Mouse (Mus musculus) stomach, postnatal 0 days (tissue): ENCODE results near the gene Mmel1.

Experiments used
- CTCF ChIP-seq: IDR thresholded peaks from 2 replicates; pipeline ENCODE4 v1.5.1; 2016; ENCODE audit warnings: antibody characterized with exemption, low read depth, mild to moderate bottlenecking, moderate library complexity
- EP300 ChIP-seq: optimal IDR thresholded peaks from 2 replicates; pipeline ENCODE3; 2016; ENCODE audit warnings: antibody characterized with exemption

- TF ChIP-seq EP300 (no peak), CTCF (no peak)
These were observed 52.9 kb downstream of the Mmel1 start for GRCm38 (mm10) chr4:154922291-154922690.
